Mouse (Mus musculus) heart, adult 8-10 months (tissue): ENCODE data around the gene Gsg1l. TPM values are rescaled to one million over a fixed set of nuclear protein-coding genes. Genes with fewer than 3 reads are reported as not detected.
A peak's percentile ranks its signal among the peaks of the same experiment; 100 is the strongest.

Experiments
- DNase-seq: peaks from one replicate; pipeline ENCODE4 v3.0.0; 2022; ENCODE audit warnings: low spot score
- total RNA-seq, 4 experiments: library from RNA; stranded (reverse); gene quantifications; 2 replicates each; pipeline ENCODE4 v1.2.4; 2022

Gsg1l gene
- total RNA-seq, 4 experiments from 2014 or later, result 10.3 to 15.2 (median 13.1) TPM

DNA sequence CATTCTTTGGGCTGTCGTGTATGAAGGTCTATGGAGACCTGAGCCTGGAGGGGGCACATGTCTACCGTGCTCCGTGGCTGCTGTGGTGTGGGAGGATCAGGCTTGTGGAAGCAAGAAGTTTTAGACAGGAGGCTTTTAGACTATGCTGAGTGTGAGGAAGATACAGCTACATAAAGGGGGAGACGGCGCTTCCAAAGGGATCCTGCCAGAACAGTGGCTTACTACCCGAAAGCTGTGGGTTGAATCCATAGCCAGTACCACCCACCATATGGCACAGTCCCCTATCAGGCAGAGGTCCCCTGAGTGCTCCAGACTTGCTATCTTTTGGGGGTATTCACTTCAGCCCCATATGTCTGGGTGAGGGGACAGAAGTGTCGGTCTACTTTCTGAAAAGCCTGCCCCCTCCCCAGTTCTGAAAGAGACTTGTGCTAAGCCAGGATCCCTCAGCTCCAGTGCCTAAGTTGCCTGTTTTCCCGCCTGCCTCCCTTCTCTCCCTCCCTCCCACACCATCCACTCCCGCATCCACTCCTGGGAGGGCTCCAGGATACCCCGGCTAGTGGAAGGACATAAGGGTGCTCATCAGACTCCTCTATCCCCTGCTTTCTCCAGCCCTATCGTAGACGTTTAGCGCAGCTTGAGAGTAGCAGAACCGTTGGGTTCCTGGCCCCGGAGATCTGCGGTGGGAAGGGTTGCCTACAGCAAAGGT is 1.1 kb downstream of the Gsg1l start:
- no peak for DNase-seq

DNA sequence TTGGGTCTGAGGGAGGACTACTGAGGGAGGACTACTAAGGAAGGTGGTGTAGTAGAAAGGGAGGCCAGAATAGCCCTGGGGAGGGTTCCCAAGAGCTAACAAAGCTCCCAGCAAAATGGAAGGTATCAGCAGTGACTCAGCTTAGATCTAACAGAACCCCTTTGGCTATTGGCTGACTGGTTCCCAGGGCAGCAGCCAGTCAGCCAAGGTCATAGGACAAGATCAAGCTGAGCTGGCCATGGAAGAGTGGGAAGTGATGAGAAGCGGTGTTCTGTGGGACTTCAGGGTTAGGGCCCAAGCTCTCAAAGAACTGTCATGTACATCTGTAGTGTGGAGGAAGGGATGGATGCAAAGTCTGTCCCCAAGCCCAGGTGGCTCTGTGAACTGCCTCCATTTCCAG is 5.3 kb downstream of the Gsg1l start:
- DNase-seq, result no peak

DNA sequence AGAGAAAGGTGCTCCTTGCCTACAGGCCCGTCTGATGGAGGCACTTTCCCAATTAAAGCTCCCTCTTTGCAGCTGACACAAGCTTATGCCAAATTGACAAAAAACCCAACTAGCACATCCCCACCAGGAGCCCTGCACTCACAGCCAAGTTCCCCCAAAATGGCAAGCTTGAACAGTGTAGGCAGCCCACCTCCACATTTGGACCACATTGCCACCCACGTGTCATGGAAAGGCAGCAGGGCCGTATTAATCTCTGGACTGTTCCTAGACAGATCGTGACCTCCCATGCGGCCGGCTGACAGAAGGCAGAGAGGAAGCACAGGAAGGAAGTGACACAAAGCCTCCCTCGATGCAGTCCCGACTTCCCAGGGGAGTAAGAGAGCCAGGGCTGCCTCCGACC is 7.2 kb downstream of the Gsg1l start:
- DNase-seq, result no peak

DNA sequence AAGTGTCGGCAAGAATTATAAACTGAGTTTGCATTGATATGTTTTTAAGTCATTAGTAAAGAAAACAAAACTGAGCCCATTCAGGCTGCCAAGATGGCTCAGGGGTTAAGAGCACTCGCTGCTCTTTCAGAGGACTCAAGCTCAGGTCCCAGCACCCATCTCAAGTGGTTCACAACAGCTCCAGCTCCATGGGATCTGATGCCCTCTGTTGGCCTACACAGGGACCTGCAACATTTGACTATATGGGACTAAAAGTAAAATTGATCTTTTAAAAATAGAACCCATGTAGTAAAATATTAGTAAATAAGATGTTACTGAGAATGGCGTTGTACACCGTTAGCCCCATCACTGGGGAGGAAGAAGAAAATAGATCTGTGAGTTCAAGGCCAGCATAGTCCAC is 11.9 kb downstream of the Gsg1l start:
- DNase-seq, result no peak

DNA sequence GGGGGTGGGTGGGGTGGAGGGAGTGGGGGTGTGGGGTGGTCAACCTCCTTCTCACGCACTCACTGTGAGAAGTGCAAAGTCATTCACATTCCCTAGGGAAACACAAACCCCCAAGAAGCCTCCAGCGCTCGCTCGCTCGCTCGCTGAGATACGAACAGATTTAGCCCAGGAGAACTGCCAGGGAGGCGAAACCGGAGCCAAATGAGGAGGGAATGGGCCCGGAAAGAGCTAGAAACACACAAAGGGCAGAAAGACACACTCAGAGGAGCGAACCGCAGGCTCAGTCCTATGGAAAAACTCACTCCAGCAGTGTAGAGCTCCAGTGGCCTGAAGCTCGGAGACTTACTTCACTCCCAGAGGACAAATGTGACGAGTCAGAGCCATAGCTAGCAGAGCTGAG is 15.4 kb downstream of the Gsg1l start:
- peak; percentile 67 for DNase-seq

DNA sequence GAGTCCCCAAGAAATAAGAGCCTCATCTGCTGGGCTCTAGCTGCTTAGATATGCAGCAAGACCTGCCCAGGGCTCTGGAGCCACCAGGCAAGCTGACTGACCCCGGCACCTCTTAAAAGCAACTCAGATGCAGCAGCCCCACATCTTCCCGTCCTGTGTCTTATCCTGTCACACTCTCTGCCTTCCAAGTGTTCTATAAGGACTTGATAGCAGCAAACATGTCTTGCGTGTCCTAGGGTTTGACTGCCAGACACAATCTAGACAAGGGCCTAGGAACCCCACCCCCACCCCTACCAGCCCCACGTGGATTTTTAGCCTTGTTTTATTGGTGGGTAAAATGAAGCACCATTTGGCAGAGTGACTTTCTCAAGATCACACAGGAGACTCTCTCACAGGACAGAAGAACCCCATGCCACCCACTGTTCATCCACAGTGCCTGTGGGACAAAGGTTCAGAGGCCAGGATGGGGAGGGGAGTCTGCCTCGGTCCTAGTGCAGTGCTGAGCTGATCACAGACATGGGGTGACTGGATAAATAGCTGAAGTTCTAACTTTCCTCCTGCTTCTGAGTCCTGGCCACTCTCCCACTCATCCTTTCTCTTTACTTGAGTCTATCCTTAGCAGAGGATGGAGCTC is 16.9 kb downstream of the Gsg1l start:
- DNase-seq, result no peak

DNA sequence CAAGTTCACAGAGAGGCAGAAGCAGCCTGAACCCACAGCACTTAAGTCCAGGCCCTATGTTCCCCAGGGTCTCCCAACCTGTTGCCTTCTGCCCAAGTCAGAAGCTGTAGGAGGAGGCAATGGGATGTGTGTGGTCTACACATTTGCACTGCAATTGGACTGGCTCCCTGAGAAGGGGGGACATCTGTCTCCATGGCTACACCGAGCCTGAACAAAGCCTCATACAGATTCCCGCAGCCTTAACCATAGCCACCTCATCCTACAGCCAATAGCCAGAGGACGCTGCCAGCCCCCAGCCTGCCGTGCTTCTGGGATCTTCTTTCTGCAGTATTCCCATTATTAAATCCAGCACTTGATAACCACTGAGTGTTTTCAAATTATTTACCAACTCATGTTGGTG is 20.0 kb downstream of the Gsg1l start:
- no peak for DNase-seq

DNA sequence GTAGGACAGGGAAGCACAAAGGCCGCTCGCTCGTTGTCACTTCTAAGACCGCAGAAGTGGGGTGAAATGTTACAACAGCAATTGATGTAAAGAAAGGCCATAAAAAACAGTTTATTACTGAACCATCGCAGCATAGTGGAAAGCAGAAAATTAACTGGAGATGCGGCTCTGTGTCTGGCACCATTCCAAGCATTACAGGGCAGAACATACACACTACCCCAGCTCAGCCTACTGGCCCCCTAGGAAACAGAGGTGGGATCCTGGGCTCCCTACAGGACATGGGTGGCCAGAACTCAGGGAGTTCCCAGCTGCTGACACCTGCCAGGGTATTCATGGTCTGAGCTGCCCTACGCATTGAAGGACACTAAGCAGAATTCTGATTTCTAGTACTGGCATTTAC is 23.3 kb downstream of the Gsg1l start:
- no peak for DNase-seq

DNA sequence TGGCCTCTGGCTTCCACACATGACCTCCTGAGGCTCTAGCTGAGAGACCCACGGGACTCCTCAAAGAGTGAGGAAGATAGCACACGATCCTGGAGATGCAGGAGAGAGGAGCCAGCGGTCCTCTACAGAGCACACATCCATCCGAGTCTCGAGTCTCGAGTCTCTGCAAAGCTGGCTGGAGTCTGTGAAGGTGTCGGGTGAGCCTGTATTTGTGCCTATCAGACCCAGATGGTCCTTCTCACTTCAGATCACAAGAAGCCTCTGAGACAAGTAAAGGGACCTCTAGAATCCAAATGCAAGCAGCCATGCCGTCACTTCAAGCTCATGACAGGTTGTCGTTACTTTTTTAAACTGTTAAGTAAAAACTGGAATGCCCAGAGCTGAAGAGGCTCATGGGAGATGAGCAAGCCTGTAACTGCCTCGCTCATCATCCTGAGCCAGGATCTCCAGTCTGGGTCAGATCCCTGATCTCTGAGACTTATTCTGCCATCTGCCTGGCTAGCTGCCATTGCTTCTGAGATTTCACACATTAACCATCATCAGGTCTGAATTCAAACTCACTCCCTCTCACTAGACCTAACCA is 24.8 kb downstream of the Gsg1l start:
- DNase-seq, result no peak

DNA sequence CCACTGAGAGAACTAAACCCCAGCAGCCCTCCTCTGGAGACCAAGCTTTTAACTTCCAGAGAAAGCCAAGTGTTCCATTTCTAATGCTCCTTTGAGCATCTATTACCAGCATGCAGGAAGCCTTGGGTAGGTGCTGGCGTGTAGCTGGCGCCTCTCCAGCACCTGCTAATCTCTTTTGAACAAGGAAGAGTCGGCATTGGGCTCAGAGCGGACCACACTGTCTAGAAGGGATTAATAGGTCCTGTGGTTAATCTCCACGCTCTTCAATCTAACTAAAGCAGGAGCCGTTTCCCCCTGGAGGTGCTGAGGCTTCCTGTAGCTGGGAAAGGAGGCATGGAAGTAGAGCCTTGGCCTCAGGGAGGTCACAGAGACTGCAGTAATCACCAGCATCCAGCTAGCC is 27.6 kb downstream of the Gsg1l start:
- DNase-seq, result no peak

DNA sequence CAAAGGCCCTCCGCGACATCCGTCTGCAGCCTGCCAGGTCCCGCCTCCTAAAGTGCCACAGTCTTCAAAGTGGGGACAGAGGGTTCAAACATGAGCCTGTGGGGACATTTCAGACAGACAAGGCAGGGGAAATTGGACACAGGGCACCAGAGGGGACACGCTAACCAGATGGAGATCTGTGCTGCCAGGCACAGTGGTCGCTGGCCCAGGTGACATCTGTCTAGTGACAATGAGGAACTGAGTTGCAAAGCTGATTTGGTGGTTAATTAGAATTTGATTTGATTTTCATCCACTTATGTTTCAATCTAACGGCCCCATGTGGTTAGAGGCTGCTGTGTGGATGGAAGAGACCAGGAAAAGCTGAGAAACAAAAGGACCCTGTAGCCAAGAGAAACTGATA is 28.6 kb downstream of the Gsg1l start:
- DNase-seq, result no peak

DNA sequence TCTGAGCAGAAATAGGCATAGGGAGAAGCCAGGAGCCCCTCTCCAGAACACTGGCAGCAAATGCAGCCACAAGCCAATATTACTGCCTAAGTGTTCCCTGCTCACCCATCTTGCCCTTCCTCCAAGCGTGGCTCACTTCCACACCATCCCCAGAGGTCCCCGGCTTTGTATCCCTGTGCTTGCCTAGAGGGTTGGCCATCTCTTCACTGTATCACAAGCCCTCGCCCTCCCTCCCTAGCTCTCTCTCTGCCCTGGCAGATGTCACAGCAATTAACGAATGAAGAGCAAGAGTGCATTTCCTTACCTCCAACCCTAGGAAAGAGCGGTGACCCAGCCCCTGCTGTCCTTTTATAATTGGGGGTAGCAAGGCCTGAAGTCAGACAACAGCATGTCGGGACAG is 30.3 kb downstream of the Gsg1l start:
- DNase-seq, result no peak

DNA sequence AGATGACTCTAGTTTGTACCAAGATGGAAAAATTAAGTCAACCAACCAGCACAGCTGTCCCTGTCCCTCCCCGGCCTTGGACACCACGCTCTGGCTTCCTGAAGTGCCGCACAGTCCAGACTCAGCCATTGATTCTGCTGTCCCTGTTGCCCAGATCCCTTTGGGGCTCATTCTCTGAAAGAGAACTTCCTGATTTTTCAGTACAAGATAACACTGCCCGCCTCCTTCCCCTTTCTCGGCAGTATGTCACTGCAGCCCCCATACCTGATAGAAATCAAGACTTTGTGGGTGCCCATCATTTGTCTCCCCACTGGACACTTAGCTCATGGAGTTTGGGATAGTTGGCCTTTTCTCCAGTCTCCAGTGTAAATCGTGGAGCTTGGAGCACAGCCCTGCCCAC is 37.1 kb downstream of the Gsg1l start:
- no peak for DNase-seq

DNA sequence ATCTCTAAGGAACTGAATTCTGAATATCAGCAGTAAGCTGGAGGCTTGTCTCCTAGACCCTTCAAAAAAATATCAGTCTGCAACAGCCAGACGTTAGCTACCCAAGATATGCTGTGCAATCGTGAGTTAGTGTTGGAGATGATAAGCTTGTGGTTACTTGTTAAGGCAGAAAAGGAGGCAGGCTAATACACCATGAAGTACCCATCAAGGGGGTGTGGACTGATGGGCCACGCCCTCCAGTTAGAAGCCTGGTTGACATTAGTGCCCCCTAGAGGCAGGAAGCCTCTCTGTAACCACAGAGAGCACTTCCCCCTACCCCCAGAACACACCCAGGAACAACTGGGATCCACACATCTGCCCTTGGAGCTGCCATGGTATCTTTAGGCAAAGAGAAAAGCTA is 39.9 kb downstream of the Gsg1l start:
- DNase-seq, result no peak

DNA sequence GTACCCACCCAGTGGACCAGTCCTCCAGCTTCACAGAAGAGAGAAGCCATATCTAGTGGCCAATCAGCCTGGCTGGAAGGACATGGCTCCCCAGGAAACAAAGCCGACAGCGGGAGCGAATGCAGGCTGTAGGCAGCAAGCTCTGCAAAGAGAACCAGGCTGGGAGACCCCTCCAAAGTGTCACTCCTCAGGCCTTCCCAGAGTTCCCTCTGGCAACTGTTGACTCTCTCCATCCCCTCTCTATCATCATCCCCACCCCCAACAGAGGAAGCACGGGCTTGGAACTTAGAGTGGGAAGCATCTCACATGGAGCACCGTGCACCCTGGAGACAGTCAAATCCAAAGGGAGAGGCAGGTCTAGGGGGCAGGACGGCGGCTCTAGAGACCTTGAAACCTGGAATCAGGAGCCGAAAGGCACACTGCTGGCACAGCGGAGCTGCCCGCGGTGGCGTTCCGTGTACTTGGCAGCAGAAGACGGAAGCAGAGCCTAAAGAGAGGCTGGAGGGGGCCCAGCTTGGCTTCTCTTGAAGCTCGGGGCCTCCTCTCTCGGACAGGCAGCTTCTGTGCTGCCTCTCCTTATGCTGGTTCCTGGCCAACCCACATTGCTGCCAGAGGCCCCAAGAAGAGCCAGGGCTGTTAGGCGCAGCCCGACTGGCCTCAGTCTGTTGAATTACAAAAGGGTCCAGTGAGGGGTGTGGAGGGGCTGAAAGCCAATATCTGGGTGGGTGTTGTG is 41.3 kb downstream of the Gsg1l start:
- peak; percentile 58 for DNase-seq

DNA sequence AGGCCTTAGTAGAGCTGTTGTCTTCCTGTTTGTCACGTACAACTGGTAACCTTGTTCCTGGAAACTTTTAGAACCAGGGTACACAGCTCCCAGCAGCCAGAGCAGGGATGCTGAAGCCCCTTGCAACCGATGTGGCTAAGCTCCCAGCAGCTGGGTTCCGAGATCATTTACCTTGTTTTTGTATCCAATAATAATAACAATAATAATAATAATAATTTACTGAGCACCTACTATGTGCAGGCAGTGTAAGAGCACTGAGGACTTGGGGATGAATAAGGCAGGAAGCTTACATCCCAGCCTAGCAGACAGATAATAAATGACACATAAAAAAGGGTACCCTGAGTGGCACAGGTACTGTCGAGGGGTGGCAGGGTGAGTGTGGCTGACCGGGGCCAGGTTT is 42.4 kb downstream of the Gsg1l start:
- DNase-seq, result no peak

DNA sequence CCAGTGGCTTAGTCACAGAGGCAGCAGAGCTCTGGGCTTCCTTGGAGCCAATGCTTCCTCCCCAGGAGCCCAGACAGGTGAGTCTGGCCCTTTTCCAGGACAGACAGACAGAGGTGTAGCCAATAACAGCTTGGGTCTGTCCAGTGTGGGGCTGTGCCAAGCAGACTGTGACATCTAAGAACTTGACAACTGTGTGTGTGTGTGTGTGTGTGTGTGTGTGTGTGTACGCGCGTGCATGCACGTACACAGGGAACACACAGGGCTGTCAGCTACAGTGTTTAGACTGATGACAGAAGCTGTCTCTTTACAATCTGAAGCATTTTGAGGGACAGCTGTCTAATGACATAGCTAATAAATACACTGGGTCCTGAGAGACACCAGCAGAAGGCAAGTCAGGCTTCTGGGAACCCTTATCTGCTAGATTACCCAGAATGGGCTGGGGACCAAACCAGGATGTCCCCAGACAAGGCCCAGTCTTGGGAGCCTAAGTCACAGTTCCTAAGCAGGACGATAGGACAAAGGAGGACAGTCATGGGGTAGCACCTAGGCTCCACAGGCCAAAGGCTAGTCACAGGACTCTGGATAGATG is 42.9 kb downstream of the Gsg1l start:
- no peak for DNase-seq

DNA sequence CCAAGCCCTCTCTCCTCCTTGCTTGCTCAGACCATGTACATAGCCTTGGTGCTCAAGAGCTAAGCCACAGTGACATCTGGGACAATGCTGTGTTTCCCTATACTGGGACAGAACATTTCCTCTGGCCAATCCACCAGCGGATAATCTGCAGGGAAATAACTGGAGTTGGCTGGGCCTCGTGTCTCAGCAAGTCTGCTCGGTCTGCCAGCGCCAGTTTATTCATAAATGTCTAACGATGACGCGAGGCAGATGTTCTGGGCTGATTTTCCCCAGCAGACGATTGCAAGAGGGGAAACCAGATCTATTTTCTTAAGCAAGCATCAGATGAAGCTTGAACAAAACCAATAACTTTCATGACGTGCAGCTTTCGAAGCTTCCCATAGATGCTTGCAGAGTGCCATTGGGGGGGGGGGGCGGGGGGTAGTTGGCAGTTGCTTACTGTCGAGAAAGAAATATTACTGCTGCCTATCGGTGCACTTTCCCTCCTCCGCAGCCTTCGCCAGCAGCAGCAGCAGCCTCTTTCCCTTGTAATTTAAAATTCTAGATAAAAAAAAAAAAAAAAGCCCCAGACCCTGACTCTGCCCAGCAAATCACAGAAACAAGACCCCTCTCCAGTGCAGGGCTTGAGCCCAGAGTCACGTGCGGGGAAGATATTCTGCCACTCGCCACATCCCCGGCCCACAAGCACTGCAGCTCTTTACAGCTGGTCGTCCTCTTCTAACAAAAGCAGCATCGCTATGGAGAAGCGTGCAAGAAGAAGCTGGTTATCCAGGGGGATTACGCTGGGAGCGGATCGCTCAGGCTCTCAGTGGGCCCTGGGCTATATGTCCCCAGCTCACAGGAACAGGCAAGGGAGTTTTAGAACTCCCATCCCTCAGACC is 43.6 kb downstream of the Gsg1l start:
- peak; percentile 25 for DNase-seq

DNA sequence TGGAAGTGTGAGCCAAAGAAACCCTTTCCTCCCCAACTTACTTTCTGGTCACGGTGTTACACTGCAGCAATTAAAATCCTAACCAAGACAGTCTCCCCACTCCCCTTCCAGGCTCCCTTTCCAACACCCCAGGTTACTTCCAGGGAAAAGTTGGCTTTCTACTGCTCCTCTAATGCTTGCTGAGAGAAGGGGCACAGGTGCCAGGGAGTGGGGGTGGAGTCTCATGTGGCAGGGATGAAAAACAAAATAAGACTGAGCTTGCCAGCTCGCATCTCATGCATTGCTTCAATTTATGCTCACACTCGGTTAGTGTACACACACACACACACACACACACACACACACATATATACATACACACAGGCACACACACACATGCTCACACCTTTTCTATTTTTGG is 46.9 kb downstream of the Gsg1l start:
- DNase-seq, result no peak

DNA sequence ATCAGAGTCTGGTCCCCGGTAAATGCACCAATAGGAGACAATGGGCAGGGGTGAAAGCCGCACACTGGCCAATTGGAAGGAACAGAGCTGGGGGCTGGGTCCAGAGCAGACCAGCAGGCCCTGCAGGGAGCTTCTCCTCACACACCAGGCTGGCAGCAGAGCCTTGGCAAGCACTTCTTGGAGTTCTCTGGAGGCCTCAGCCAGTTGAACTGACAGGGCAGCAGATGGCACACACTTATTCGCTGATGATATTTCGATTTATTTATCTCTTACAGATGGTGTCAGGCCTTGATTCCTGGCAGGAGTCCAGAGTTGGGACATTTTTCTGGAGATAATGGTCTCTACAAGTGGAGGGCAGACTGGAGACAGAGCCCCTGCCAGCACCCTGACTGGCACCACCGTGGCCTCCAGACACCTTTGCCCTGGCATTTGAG is 49.4 kb downstream of the Gsg1l start:
- DNase-seq, result no peak

DNA sequence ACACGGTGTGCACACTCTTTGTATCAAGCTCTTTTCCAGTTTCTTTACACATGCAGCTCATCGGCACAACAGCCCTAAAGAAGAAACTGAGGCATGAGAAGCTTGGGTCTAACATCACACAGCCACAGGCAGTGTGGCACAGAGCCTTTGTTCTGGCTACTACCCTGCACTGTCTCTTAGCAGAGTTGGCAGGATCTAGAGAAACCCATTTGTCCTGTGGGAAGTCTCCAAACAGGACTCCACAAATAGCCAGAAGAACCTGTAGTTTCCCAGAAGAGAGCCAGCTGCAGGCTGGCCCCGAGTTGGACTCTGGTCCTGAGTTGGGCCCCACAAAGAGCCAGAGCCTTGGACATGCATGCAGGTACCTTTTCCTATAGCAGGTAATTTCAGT is 49.9 kb downstream of the Gsg1l start:
- DNase-seq, result no peak
